Comparison of ENCODE assay signal across 11 mouse cellular contexts in genomic region chr10:49784831-49785230, GRCm38 (mm10). TPM values are rescaled to one million over a fixed set of nuclear protein-coding genes. Genes with fewer than 3 reads are reported as not detected.
DNase-seq lines count a peak whose midpoint lies in the region; ATAC-seq lines count a peak whose summit lies in the region.
"Had no signal": no experiment of that assay in that cellular context is flagged by ENCODE, and none has a peak within 500 bp of the region (broad histone marks: within the 10 kb centered on the region; RNA-seq: fewer than 3 reads in every experiment).

No protein-coding gene starts in this region.

- no peak overlapping the region; the same call in 1 of the 2 replicates for H3K4me2 ChIP-seq in midbrain, embryonic 11.5 days
- H3K4me2 ChIP-seq in hindbrain, embryonic 16.5 days (ENCODE audit: low read length): peak overlapping the region; percentile 46

- peaks cover 14% of the 10 kb centered on the region for H3K4me1 ChIP-seq in midbrain, embryonic 11.5 days (ENCODE audit: control insufficient read depth, insufficient read depth, low read length)
- H3K4me1 ChIP-seq in midbrain, embryonic 10.5 days: peaks cover 51% of the 10 kb centered on the region
- H3K4me1 ChIP-seq in hindbrain, embryonic 16.5 days (ENCODE audit: control insufficient read depth, insufficient read depth, low read depth, low read length): peaks cover 17% of the 10 kb centered on the region

- no peaks in the 10 kb centered on the region for H3K36me3 ChIP-seq in midbrain, embryonic 11.5 days (ENCODE audit: control insufficient read depth, insufficient read depth, low read length)
- H3K36me3 ChIP-seq in midbrain, embryonic 10.5 days: no peaks in the 10 kb centered on the region
- H3K36me3 ChIP-seq in hindbrain, embryonic 16.5 days (ENCODE audit: control insufficient read depth, insufficient read depth, low read length): no peaks in the 10 kb centered on the region

- H3K27ac ChIP-seq in midbrain, embryonic 11.5 days (ENCODE audit: low read depth, low read length): no peak overlapping the region
- H3K27ac ChIP-seq in midbrain, embryonic 10.5 days (replicated peaks): no peak overlapping the region
- no peak overlapping the region for H3K27ac ChIP-seq in hindbrain, embryonic 16.5 days (ENCODE audit: low read depth, low read length)
- H3K27ac ChIP-seq: macrophage had no signal

- DNase-seq in cerebellum, adult 9-11 months: peak; percentile 51
- peak; percentile 89 for DNase-seq in midbrain, embryonic 11.5 days (ENCODE audit: low spot score, missing footprints)
- DNase-seq in midbrain, embryonic 10.5 days (ENCODE audit: low spot score): no peak
- DNase-seq in urinary bladder, adult 18-20 months (ENCODE audit: low spot score in 2 of 2): no peak
- DNase-seq in spleen, postnatal 14 days (ENCODE audit: low spot score in 2 of 2): no peak
- DNase-seq in heart, postnatal 10 days: no peak
- DNase-seq: heart, postnatal 14 days had no signal

- H3K9ac ChIP-seq in midbrain, embryonic 11.5 days (ENCODE audit: low read length): no peak overlapping the region
- no peak overlapping the region for H3K9ac ChIP-seq in hindbrain, embryonic 16.5 days (ENCODE audit: low read depth, low read length)

- no peak overlapping the region for H3K4me3 ChIP-seq in midbrain, embryonic 11.5 days (ENCODE audit: low read depth, low read length)
- H3K4me3 ChIP-seq in midbrain, embryonic 10.5 days: no peak overlapping the region
- peak overlapping the region; percentile 35; the same call in 1 of the 2 replicates for H3K4me3 ChIP-seq in hindbrain, embryonic 16.5 days (ENCODE audit: low read length)

- H3K9me3 ChIP-seq in midbrain, embryonic 11.5 days (ENCODE audit: control insufficient read depth, low read length): no peaks in the 10 kb centered on the region
- no peaks in the 10 kb centered on the region for H3K9me3 ChIP-seq in midbrain, embryonic 10.5 days (replicated peaks)
- no peaks in the 10 kb centered on the region for H3K9me3 ChIP-seq in hindbrain, embryonic 16.5 days (ENCODE audit: control insufficient read depth, low read length)

- no peaks in the 10 kb centered on the region for H3K27me3 ChIP-seq in midbrain, embryonic 11.5 days (ENCODE audit: control insufficient read depth, insufficient read depth, low read length)
- H3K27me3 ChIP-seq in midbrain, embryonic 10.5 days (ENCODE audit: low read depth, poor library complexity, severe bottlenecking): peaks cover 10% of the 10 kb centered on the region; the same call in 1 of the 2 replicates
- H3K27me3 ChIP-seq in hindbrain, embryonic 16.5 days (replicated peaks; ENCODE audit: control insufficient read depth, insufficient read depth, low read length): no peaks in the 10 kb centered on the region

- intact Hi-C loops in heart, postnatal 10 days (cut with DNase I): no loop called here

- 13% methylated on average over 2 of the region's 2 CpGs for WGBS in midbrain, embryonic 11.5 days
- 16% methylated on average over 2 of the region's 2 CpGs for WGBS in midbrain, embryonic 10.5 days
- WGBS in hindbrain, embryonic 16.5 days: 15% methylated on average over 2 of the region's 2 CpGs

- ATAC-seq in cerebellum, adult (ENCODE audit: insufficient number of reproducible peaks, low FRiP score, low TSS enrichment): no peak
- ATAC-seq in midbrain, embryonic 11.5 days (ENCODE audit: low FRiP score): no peak
- ATAC-seq in hindbrain, embryonic 16.5 days: no peak

RNA-seq across cellular contexts. Expression of gene Grik2, which starts 3.7 kb away (rescaled TPM):
- 15.5 and 17.5 TPM in 2 replicates for polyA plus RNA-seq in midbrain, embryonic 11.5 days (2014; fragmentation: Nextera tagmentation; extraction: Ambion mirVana)
- polyA plus RNA-seq in midbrain, embryonic 10.5 days (2016; fragmentation: Nextera tagmentation; extraction: Ambion mirVana): 6.4 and 9.9 TPM in 2 replicates
- polyA plus RNA-seq in hindbrain, embryonic 16.5 days (2015; fragmentation: Nextera tagmentation; extraction: Ambion mirVana): 28.3 and 29.2 TPM in 2 replicates
- under 1 TPM; 0.52 to 0.67 TPM for total RNA-seq in heart, postnatal 10 days (2021)
- total RNA-seq: common myeloid progenitor, adult 5-6 weeks had no signal
- polyA plus RNA-seq: macrophage had no signal

Comparison
In these comparisons a context has a peak if more than half of its experiments do, and no peak if none do; other contexts are left out.
1. DNase-seq: peak in cerebellum, adult 9-11 months (single experiment) and midbrain, embryonic 11.5 days (single experiment); none in midbrain, embryonic 10.5 days (single experiment), urinary bladder, adult 18-20 months (0 of 2), spleen, postnatal 14 days (0 of 2) and heart, postnatal 10 days (0 of 2).